Mouse (Mus musculus): ENCODE results near the gene Mettl7b. TPM values are rescaled to one million over a fixed set of nuclear protein-coding genes. Genes with fewer than 3 reads are reported as not detected.
A peak's percentile ranks its signal among the peaks of the same experiment; 100 is the strongest.
"Not testable (repeated sequence)": the region's sequence is repeated elsewhere in the genome, so short reads cannot be mapped to it uniquely, and the experiment has no call there.

Gene Mettl7b
- polyA plus RNA-seq (2015; fragmentation: Nextera tagmentation; extraction: Ambion mirVana) = 12.0 and 12.3 TPM in 2 replicates

DNA sequence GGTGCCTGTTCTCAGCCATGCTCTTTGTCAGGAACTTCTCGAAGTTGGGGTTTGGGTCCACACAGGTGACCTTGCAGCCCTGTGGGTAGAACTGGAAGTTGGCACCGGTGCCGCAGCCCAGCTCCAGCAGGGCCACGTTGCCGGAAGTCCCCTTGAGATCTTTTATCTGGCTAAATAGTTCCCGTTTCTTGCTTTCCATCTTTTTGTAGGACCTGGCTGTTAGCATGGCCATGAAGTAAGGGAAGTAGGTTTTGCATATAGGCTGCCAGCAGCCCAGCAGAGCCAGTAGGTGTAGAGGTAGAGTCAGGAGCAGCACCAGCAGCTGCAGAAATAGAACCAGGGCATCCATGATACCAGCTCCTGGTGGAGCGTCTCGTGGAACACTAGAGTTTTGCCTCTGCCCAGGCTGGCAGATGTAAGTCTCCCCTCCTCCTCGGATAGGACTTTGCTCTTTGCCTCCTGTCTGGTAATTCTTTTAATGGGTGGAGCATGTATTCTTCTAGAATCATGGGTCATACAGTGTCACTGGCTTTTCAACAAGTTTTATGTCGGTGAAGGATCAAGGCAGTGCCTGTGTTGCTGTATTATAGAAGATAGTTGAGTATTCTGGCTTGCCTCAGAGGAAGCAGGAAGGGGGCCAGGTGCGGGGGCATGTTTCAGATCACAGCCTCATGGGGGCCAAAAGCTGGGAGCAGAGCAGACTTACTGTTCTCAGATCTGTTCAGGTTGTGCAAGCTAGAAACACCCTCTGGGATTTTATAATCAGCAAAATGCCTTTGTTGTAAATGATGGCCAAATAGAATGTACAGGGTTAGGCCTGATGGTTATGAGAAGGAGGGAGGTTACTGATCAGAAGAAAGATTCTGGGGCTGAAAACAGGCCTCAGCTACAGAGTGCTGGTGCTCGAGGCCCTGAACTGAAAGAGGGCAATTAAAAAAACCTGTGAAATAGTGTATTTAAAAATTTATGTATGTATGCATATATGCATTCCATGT lies at the start of gene Mettl7b:
Gene Mettl7b, minus strand, starts transcription at position 399 of the 995 bp plus-strand sequence.
- Histone ChIP-seq H3K27ac (peak within 1 kb of the TSS; percentile 59), H3K36me3 (no peaks in the 10 kb centered on the region), H3K4me1 (replicated peaks) (peaks cover 6% of the 10 kb centered on the region; the same call in 1 of the 2 replicates), H3K9ac (no peak within 1 kb of the TSS), H3K27me3 (replicated peaks) (no peaks in the 10 kb centered on the region), H3K9me3 (no peaks in the 10 kb centered on the region), H3K4me3 (replicated peaks) (no peak within 1 kb of the TSS), H3K4me2 (replicated peaks) (peak within 1 kb of the TSS; percentile 37; the same call in 1 of the 2 replicates)
- WGBS = 66% methylated on average over 12 of the region's 12 CpGs
- peak; percentile 90 for ATAC-seq

DNA sequence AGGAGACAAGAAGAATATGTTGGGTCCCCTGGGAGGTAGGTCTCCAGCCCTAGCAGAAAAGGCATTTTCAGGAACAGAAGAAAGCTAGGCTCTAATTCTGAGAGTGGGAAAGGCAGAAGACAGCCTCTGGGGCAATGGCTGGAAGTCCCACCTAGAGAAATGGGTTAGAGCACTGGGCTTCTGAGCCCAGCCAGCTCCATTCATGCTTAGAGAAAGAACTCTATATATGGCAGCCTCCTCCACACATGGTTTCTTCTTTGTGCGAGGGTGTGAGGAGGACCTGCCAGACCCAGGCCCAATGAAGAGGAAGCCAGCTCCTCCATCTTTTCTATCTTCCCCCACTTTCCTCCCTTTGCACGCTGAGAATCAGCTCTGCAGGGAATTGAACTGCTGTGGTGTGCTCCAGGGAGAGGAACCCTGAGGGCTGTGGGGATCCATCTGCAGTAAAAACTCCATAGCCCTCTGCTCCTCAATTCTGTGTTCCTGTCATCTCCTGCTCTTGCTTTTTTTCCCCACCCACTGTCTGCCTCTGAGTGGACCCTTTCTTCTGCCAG lies 49.6 kb upstream of the Mettl7b start, which contains the start of gene Olfr763:
Gene Olfr763, plus strand, starts transcription at position 504 of the 554 bp plus-strand sequence.
- Histone ChIP-seq H3K4me1 (replicated peaks) (no peaks in the 10 kb centered on the region), H3K4me2 (replicated peaks) (no peak within 1 kb of the TSS), H3K9me3 (no peaks in the 10 kb centered on the region), H3K27me3 (replicated peaks) (no peaks in the 10 kb centered on the region), H3K9ac (no peak within 1 kb of the TSS), H3K36me3 (no peaks in the 10 kb centered on the region), H3K27ac (no peak within 1 kb of the TSS), H3K4me3 (replicated peaks) (no peak within 1 kb of the TSS)
- 64% methylated on average over 2 of the region's 2 CpGs for WGBS
- no peak for ATAC-seq

DNA sequence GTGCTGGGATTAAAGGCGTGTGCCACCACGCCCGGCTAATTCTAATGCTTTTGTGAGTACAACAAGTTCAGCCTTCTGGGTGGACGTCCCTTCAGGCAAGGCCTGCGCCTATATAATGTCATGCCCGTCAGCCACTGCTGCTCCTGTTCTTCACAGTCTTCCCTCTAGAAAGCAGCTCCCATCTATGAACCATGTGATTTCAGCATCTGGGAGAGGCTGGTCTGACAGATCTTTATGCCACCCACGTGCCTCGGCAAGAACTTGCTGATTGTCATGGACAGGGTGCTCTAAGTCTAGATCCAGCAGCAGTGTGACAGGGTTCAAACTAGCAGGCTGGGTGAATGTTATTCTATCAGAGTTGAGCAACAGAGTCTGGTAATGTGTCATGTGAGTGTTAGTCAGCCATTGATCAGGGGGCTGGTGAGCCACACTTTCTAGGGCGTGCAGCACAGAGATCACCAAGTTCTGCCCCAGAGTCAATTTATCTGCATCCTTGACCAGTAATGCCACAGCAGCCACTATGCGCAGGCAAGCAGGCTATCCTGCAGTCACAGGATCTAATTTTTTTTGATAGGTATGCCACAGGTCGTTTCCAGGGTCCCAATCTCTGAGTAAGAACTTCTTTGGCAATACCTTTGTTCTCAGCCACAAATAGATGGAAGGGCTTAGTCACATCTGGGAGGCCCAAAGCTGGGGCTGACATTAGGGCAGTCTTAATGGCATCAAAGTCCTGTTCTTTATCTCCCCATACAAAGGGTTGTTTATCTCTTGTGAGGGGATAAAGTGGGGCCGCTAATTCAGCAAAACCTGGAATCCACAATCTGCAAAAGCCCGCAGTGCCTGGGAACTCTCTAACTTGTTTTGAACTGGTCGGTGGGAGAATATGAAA lies 43.5 kb upstream of the Mettl7b start:
- WGBS = 65% methylated on average over 14 of the region's 14 CpGs
- Histone ChIP-seq H3K4me3 (replicated peaks) (no peak overlapping the region), H3K27ac (0 out of 2 replicates have a peak overlapping the region, but pooled peaks have one; percentile 4), H3K9me3 (no peaks in the 10 kb centered on the region), H3K4me1 (replicated peaks) (no peaks in the 10 kb centered on the region), H3K4me2 (replicated peaks) (no peak overlapping the region), H3K27me3 (replicated peaks) (no peaks in the 10 kb centered on the region), H3K36me3 (no peaks in the 10 kb centered on the region), H3K9ac (no peak overlapping the region)
- ATAC-seq = peak; percentile 95

DNA sequence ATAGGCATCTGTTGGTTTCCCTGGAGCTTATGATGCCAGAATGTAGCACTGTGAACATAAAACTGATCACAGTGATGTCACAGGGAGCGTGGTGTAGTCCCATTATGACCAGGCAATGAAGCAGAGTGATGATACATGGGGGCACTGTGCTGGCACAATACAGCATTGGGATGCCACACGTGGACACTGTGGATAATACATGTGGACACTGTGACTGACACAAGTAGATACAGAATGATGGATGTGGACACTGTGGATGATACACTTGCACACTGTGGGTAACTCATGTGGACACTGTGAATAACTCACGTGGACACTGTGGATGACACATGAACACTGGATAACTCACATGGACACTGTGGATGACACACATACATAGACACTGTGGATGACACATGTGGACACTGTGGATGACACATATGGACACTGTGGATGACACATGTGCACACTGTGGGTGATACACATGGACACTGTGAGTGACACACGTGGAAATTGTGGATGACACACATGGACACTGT lies 35.8 kb upstream of the Mettl7b start:
- Histone ChIP-seq H3K9ac (no peak overlapping the region), H3K36me3 (no peaks in the 10 kb centered on the region), H3K27ac (no peak overlapping the region), H3K4me2 (replicated peaks) (no peak overlapping the region), H3K4me3 (replicated peaks) (no peak overlapping the region), H3K27me3 (replicated peaks) (no peaks in the 10 kb centered on the region), H3K9me3 (no peaks in the 10 kb centered on the region), H3K4me1 (replicated peaks) (no peaks in the 10 kb centered on the region)
- peak; percentile 23; the same call in 1 of the 2 replicates for ATAC-seq
- 76% methylated on average over 4 of the region's 4 CpGs for WGBS

DNA sequence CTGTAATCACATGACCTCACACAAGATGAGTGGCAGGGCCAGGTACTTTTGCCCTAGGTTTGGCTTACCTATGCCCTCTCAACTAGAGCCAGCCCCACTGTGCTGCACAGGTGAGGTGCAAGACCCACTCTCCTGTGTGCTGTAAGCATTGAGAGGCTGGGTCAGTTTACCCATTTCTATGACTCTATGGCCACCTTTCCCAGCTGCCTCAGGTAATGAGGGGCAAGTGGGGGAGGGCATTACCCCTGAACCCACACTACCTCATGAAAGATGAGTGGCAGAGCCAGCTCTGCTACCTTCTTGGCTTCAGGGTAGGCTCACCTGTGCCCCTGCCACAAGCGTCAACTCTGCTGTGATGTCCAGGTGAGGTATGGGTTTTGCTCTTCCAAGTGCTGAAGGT lies 35.0 kb upstream of the Mettl7b start:
- Histone ChIP-seq H3K27ac (no peak overlapping the region), H3K9ac (no peak overlapping the region), H3K27me3 (replicated peaks) (no peaks in the 10 kb centered on the region), H3K9me3 (no peaks in the 10 kb centered on the region), H3K36me3 (no peaks in the 10 kb centered on the region), H3K4me2 (replicated peaks) (no peak overlapping the region), H3K4me3 (replicated peaks) (no peak overlapping the region), H3K4me1 (replicated peaks) (no peaks in the 10 kb centered on the region)
- WGBS = 79% methylated on average over 1 of the region's 1 CpGs
- ATAC-seq = no peak

DNA sequence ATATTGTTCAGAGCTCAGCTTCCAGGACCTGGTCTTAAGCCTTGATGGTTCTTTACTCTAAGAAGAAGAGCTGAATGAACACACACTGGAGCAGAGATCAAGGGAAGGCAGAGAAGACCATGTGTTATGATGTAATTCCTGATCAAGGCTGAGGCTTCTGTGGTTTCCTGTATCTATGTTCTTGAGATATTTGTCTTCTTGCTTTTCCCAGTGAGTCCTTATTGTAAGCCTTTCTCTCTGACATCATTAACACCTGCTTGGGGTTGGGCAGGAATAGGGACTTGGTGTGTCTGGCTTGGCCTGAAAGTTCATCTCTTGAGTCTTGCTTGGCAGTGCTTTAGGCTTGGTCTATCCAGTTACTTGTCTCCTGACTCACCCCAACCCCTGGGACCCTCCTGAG lies 30.2 kb upstream of the Mettl7b start:
- ATAC-seq = no peak
- H3K4me1 ChIP-seq (replicated peaks) = no peaks in the 10 kb centered on the region
- H3K4me2 ChIP-seq (replicated peaks) = no peak overlapping the region
- H3K36me3 ChIP-seq = no peaks in the 10 kb centered on the region
- no peaks in the 10 kb centered on the region for H3K9me3 ChIP-seq
- no peak overlapping the region for H3K9ac ChIP-seq
- H3K27me3 ChIP-seq (replicated peaks) = no peaks in the 10 kb centered on the region
- H3K27ac ChIP-seq = no peak overlapping the region
- H3K4me3 ChIP-seq (replicated peaks) = no peak overlapping the region

DNA sequence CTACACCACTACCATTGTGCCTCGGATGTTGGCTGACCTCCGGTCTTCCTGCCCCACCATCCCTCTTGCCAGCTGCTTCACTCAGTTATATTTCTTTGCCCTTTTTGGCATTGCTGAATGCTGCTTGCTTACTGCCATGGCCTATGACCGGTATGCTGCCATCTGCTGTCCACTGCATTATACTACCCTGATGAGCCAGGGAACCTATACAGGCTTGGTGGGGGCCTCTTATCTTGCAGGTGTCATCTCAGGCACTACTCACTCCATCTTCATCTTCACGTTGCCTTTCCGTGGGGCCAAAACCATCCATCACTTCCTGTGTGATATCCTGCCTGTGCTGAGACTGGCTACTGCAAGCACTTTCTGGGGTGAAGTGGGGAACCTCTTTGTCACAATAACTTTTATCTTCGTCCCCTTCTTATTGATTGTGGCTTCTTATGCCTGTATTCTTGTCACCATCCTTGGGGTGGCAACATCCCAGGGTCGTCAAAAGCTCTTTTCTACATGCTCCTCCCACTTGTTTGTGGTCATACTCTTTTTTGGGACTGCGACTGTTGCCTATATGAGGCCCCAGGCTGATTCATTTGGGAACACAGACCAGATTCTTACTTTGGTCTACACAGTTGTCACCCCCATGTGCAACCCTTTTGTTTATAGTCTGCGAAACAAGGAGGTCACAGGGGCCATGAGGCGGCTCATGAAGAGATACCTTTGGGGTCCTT lies 29.5 kb upstream of the Mettl7b start:
- 67% methylated on average over 7 of the region's 10 CpGs for WGBS
- 0 out of 2 replicates have a peak, but pooled peaks have one; percentile 47 for ATAC-seq

DNA sequence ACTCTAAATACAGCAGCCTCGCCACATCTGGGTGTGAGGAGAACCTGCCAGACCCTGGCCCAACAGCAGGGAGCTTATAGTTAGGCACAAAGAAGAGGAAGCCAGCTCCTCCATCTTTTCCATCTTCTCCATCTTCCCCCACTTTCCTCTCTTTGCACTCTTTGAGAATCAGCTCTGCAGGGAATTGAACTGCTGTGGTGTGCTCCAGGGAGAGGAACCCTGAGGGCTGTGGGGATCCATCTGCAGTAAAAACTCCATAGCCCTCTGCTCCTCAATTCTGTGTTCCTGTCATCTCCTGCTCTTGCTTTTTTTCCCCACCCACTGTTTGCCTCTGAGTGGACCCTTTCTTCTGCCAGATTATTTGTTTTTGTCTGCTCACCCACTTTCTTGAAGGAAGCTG lies 28.3 kb upstream of the Mettl7b start, which contains the start of gene Olfr9:
Gene Olfr9, plus strand, starts transcription at position 301 of the 400 bp plus-strand sequence.
- H3K36me3 ChIP-seq; H3K9ac ChIP-seq; H3K4me3 ChIP-seq (replicated peaks); H3K27ac ChIP-seq; H3K27me3 ChIP-seq (replicated peaks); H3K9me3 ChIP-seq; ATAC-seq; H3K4me1 ChIP-seq (replicated peaks); H3K4me2 ChIP-seq (replicated peaks): not testable (repeated sequence)
- 88% methylated on average over 1 of the region's 1 CpGs for WGBS

More for the DNA sequence above, 29.5 kb upstream of the Mettl7b start:
- not testable (repeated sequence) for H3K27me3 ChIP-seq (replicated peaks); H3K4me1 ChIP-seq (replicated peaks); H3K4me2 ChIP-seq (replicated peaks); H3K36me3 ChIP-seq; H3K27ac ChIP-seq; H3K9ac ChIP-seq; H3K4me3 ChIP-seq (replicated peaks); H3K9me3 ChIP-seq

DNA sequence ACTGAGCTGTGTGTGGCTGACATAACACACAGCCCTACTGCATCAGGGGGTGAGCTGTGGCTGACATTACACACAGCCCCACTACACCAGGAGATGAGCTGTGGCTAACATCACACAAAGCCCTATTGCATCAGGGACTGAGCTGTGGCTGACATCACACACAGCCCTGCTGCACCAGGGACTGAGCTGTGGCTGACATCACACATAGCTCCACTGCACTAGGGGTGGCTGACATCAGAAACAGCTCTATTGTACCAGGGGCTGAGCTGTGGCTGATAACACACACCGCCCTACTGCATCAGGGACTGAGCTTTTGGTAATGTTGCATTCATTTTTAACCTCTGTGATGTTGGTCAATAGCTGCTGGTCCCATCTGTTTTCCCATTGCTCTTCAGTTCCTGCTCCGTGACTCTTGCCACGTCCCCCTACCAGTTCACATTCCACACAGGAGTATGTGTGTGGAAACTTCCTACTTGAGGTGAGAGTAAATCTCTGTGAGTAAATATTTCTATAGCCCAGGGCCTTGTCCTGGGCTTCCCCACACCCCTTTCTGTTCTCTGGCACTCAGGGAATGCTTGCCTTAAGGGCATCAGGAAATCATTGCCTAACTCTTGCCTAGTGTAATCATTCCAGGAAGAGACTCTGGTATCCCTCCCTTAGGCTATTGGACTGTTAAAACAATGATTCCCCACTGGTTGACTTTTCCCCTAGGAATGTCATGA lies 20.0 kb upstream of the Mettl7b start:
- no peaks in the 10 kb centered on the region for H3K27me3 ChIP-seq (replicated peaks)
- H3K36me3 ChIP-seq = no peaks in the 10 kb centered on the region
- no peak overlapping the region for H3K4me3 ChIP-seq (replicated peaks)
- no peak overlapping the region for H3K4me2 ChIP-seq (replicated peaks)
- no peak for ATAC-seq
- WGBS = 57% methylated on average over 3 of the region's 3 CpGs
- H3K9ac ChIP-seq = no peak overlapping the region
- H3K9me3 ChIP-seq = no peaks in the 10 kb centered on the region
- no peak overlapping the region for H3K27ac ChIP-seq
- H3K4me1 ChIP-seq (replicated peaks) = no peaks in the 10 kb centered on the region

DNA sequence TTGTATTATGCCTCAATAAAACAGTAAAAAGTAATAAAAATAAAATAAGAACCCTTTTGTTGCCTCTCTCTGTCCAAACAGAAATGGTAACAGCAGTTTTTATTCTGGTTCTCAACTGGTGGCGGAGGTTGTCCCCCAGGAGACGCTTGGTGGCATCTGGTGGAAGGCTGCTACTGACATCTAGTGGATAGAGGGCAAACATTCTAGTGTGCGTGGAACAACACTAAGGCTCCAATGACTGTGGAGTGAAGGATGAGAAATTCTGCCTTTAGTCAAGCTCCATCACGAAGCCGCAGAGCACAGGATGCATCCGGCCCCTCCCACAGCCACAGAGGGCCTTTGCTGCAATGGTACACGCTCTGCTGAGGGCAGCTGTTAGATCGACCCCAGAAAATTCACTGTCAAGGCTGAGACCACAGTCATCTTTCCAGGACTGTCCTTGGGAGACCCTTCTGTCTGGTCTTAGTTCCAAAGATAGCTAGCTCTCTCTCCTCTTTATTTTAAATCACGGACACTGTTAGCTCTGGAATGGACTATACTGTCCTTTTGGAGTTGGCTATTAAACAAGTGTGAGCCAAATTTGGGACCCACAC lies 16.8 kb upstream of the Mettl7b start:
- no peak overlapping the region for H3K9ac ChIP-seq
- 21% methylated on average over 9 of the region's 9 CpGs for WGBS
- no peaks in the 10 kb centered on the region for H3K36me3 ChIP-seq
- no peaks in the 10 kb centered on the region for H3K4me1 ChIP-seq (replicated peaks)
- no peaks in the 10 kb centered on the region for H3K27me3 ChIP-seq (replicated peaks)
- H3K4me2 ChIP-seq (replicated peaks) = no peak overlapping the region
- ATAC-seq = peak; percentile 82
- no peak overlapping the region for H3K27ac ChIP-seq
- H3K9me3 ChIP-seq = no peaks in the 10 kb centered on the region
- no peak overlapping the region for H3K4me3 ChIP-seq (replicated peaks)

Data from intestine, embryonic 15.5 days (tissue).